Mouse (Mus musculus) inflammation-experienced regulatory T-cells, adult 6 months (primary cell): ENCODE results near the gene Zfp523. TPM values are rescaled to one million over a fixed set of nuclear protein-coding genes. Genes with fewer than 3 reads are reported as not detected.

Experiments
- ATAC-seq: one replicate; pipeline ENCODE4 v1.8.0; 2017
- polyA plus RNA-seq, 3 experiments: library from polyadenylated mRNA; unstranded; fragments of 100-300 nt; shearing (Covaris generic); gene quantifications; one replicate each; pipeline ENCODE4 v1.2.1; 2017

The Zfp523 gene
- 1 to 10 TPM; 3.1 to 7.8 (median 6.2) TPM for polyA plus RNA-seq

DNA sequence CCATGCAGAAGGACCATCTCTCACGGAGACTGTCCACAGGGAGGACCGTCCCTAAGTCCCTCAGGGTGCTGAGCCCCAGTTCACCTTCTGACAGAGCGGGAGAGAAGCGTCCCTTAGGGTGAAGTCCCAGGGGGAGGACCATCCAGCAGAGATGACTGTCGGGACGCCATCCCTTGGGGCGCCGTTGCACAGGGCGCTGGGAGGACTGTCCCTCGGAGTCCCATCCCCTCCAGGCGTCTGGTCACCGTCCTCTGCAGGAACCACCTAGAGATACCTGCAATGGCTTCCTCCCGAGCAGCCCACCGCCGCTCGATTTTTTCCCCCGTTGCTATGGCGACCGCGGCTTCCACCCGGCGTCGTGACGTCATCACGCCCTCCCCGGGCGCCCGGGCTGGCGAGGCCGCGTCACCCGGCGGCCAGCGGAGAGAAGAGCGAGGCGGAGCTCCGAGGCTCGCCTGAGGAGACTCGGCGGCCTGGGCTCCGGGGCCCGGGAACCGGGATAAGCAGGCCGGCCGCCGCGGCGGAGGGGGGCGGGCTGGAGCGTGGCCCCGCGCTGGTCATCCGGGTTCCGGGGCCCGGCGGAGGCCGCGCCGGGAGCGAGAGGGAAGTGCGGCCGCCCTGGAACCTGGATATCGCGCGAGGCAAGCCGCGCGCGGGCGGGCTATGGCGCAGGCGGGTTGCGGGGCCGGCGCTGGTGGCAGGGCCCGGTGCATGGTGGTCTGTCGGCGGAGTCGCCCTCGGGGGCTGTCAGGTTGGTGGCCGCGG is at the start of gene Zfp523:
Zfp523 (plus strand) TSS at position 355 of the 765 bp plus-strand sequence.
- peak; percentile 84 for ATAC-seq

DNA sequence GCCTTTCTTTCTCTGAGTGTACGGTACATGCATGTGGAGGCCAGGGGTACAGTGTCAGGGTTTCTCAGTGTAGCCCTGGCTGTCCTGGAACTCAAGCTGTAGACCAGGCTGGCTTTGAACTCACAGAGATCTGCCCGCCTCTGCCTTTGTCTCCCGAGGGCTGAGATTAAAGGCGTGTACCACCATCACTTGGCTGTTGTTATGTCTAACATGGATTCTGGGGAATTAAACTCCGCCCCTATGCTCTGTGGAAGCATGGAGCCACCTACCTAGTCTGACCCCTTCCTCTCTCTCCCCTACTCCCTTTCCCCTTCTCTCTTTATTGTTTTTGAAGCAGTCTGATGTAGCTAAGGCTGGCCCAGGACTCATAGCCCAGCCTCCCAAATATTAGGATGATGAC is 47.1 kb upstream of the Zfp523 start:
- no peak for ATAC-seq

GRCm38 (mm10) chr17:28130391-28131125 is 46.4 kb upstream of the Zfp523 start:
- no peak for ATAC-seq

DNA sequence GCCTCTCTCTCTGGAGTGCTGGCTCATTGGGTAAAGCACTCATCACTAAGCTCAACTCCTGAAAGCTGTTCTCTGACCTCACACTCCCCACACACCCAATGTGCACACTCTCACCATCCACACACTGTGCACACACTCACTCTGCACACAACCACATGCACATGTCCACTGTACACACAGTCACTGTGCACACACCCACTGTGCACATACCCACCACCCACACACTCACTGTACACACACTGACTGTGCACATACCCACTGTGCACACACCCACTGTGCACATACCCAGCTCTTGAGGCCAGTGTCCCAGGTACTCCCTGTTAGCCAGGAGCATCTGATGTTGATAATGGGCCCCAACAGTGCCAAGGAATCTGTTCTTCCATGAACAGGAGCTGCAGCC is 45.8 kb upstream of the Zfp523 start:
- no peak for ATAC-seq

GRCm38 (mm10) chr17:28133193-28133592 is 43.7 kb upstream of the Zfp523 start:
- no peak for ATAC-seq

DNA sequence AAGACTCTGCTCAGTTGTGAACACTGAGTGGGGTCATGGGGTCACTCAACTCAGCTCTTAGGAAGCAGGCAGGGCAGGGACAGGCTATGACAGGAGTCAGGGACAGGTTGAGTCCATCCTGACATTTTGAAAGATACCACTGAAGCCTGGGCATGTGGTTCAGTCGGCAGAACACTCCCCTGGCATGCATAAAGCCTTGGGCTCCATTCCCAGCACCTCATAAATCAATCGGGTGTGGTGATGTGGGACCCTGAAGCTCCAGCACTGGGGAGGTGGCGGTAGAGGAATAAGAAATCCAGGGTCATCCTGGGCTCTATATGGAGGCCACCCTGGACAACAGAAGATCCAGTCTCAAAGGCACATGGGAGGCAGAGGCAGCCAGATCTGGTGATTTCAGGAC is 41.4 kb upstream of the Zfp523 start:
- ATAC-seq: no peak

- no peak for ATAC-seq
These were observed 40.7 kb upstream of the Zfp523 start for GRCm38 (mm10) chr17:28136266-28136665.

GRCm38 (mm10) chr17:28138013-28138412 is 38.9 kb upstream of the Zfp523 start:
- ATAC-seq: no peak

GRCm38 (mm10) chr17:28138685-28139084 is 38.2 kb upstream of the Zfp523 start:
- ATAC-seq: no peak

DNA sequence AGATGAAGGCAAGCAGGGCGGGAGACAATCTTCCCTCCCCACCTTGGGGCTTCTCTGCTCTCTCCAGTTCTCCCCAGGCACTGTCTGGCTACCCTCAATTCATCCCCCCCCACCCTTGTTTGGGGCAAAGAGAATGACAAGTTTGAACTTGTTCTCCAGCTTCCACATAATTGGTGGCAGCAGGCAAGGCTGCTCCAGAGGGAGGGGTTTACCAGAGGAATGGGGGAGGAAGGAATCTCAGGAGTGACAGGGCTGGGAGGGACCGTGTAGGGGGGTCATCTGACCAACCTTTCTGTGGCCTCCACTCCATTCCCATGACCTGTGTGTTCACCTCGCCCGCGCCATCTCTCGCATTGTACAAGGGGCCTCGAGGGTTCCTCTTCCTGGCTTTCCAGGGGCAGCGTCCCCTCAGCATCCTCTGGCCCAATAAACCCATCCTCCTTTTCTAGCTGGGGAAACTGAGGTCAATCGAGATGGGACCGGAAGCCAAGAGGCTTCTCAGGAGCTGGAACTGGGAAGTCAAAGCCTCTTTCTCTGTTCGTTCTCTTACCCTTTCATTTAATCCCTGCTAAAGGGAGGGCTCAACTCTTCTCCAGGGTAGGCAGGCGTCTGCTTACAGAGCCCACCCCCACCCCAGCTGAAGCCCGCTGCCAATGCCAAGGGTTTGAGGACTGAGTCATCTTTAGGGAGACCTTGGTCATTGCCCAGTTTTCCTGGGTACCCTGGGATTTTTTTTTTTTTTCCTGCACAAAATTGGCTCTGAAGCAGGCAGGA is 36.3 kb upstream of the Zfp523 start:
- ATAC-seq: no peak

DNA sequence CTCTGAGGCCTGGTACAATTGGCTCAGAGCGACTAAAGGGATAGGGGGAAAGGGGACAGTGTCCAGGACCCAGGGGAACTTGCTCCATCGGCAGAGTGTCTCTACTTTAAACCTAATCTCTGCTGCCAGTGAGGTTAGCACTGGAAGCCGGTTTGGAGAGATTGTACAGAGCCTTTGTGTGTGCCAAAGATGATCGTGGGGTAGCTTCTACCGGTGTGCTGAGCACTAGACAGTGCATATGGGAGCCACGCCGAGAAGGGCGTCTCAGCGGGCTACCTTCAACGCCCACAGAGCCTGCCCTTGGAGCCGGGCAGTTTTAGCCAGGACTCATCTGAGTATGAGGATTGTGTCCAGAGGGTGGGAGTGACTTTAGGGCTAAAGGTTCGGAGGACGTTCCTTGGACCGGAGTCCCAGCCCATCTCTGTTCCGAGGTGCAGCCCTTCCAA is 35.7 kb upstream of the Zfp523 start:
- no peak for ATAC-seq

DNA sequence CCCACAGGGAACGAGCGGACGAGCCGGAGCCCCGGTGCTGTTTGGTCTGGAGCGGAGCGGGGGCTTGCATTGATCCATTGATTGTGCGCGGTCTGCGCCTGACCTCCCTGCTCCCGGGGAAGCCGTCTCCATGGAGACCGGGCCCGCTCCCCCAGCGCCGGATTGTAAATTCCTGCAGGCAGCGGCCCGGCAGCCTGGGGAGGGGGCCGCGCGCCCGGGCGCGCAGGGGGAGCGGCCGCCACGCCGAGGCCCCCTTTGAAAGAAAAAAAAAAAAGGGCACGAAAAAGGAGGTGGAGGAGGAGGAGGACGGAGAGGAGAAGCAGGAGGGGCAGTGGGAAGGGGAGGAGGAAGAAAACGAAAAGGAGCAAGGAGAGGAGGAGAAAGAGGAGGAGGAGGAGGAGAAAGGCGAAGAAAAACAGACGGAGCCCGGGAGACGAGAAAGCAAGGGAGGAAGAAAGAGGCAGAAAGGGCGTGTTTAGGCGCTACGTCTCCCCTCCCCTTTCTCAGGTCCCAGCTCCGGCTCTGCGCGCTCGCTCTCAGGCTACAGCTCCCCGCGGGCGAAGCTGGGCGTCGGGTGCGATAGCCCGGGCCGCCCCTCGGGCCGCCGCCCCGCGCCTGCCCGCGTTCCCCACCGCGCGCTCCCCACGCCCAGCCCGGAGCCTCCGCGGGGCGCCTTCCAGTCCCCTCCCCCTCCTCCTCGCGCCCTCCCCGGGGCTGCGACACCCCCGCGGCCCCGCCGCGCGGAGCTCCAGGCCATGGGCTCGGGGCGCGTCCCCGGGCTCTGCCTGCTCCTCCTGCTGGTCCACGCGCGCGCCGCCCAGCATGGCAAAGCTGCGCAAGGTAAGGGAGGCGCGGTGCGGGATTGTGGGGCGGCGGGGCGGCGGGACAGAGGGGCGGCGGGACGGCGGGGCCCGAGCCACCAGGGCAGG is 34.9 kb upstream of the Zfp523 start, which contains the start of gene Scube3:
Scube3 (plus strand) TSS at position 371 of the 929 bp plus-strand sequence.
- ATAC-seq: peak; percentile 38

DNA sequence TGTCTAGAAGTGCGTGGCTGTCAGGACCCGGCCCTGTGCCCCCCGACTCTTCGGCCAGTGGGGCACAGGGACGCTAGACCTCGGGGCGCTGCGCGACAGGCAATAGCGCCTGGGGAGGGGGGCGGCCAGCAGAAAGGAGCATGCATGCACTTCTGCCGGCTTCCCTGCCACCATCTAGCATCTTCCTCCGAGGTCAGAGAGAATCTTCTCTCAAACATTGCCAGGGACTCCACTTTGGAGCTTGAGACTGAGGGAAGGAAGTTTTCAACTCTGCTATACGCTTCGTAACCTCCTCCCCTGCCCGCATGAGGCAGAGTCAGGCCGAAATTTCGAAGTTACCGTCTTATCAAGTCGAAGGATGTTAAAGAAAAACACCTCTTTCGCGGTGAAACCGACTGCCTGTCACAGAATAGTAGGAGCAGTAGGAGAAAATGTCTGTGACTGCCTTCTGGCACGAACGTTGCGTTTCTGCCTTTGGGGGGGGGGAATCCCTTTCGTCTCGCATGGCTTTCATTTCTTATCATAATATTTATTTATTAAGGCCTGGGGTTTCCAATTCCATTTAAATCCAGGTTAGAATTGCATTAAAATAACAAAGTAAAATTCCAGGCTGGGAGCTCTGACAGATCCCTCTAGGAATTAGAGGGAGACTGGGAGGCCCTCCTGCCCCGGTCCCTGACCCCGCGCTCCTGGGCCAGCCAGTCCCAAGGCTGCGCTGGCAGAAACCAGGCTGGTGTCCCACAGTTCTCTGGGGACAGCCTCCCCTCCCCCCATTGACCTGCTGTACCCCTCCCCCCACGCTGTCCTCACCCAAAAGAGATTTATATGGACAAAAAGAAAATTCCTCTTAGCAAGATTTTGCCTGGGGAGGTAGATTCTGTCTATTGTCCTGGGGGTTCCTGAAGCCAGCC is 34.0 kb upstream of the Zfp523 start:
- no peak for ATAC-seq

GRCm38 (mm10) chr17:28143751-28144150 is 33.2 kb upstream of the Zfp523 start:
- ATAC-seq: no peak

- ATAC-seq: no peak
These were observed 32.7 kb upstream of the Zfp523 start for GRCm38 (mm10) chr17:28144241-28144640.

DNA sequence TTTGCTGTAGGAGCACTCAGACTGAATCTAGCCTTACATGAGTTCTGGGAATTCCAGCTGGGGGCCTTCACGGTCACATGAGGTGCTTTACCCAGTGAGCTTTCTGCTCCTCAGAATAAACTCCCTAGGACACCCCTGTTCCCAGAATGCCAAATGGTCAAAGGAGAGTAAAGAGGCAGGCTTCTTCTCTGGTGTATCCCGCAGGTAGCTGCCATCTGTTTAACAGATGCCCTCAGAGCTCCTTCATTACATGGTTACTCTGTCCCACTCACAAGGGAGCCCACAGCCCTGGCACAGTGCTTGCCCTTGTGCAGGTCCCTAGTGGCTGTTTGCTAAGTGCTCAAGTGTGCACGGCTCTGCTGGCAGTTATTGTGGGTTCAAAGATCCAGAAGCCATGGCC is 28.6 kb upstream of the Zfp523 start:
- no peak for ATAC-seq

GRCm38 (mm10) chr17:28149734-28150133 is 27.2 kb upstream of the Zfp523 start:
- ATAC-seq: no peak

DNA sequence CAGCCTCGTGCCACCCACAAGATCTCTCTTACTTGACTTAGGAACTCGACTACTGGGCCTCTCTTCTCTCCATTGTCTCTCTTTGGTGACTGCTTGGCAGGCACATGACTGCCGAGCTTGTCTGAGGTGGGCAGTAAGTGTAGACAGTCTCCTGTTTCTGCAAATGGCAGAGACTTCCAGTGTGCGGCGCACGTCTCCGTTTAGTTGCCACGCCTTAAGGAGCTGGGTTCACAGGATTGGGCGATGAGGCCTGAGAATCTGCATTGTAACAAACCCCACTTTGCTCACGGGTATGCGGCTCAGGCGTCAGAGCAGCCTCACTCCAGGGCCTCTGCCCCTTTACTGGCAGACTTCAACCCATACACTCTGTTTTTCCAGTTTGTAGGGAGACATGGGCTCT is 26.5 kb upstream of the Zfp523 start:
- ATAC-seq: no peak

DNA sequence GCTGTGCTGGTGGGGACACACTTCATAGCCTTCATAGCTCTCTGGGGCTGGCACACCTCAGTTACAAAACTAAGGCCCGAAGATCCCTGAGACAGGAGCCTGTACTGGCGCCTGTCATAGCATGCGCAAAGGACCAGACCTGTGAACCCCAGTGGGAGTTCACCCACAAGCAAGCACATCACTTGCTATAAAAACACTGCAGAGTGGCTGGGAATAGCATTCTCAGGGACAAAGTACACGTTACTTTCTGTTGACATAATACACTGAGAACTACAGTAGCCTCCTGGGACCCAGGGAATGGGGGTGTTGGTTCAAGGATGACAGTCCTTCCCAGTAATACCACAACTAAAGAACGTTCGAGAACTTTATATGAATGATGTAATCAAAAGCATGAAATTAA is 23.8 kb upstream of the Zfp523 start:
- ATAC-seq: no peak

GRCm38 (mm10) chr17:28154970-28155369 is 22.0 kb upstream of the Zfp523 start:
- no peak for ATAC-seq

- ATAC-seq: no peak
These were observed 16.6 kb upstream of the Zfp523 start for GRCm38 (mm10) chr17:28160361-28160760.
